Mouse (Mus musculus) lung, postnatal 14 days (tissue): Measurements from ENCODE around the gene Fgf2.

ENCODE experiments used
- DNase-seq: peaks from one replicate; pipeline ENCODE4 v3.0.0; 2021

The Fgf2 gene

DNA sequence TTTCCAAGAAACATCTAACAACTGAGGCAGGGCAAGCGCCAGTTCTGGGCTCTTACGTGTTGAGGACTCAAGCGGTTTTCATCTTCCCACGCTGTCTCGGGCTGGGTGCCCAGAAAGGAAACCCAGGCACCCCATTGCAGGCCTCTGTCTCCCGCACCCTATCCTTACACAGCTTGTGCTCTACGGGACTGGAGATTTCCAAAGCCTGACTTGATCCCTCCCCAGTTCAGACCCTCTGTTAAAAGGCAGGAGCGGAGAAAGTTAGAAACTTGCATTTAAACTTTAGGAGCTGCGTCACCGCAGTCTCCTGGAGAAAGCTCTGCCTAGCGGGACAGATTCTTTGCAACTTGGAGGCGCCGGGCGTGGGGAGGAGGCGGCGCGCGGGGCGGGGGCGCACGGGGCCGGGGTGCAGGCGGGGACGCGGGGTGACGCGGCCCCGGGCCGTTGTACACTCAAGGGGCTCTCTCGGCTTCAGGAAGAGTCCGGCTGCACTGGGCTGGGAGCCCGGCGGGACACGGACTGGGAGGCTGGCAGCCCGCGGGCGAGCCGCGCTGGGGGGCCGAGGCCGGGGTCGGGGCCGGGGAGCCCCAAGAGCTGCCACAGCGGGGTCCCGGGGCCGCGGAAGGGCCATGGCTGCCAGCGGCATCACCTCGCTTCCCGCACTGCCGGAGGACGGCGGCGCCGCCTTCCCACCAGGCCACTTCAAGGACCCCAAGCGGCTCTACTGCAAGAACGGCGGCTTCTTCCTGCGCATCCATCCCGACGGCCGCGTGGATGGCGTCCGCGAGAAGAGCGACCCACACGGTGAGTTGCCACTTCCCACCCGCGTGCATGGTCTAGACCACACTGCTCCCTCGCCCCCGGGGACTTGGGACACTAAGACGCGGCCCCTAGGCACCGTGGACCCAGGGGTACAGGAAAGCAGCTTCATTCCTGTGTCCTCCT lies at the start of gene Fgf2:
Fgf2 (plus strand) TSS at position 126 of the 945 bp plus-strand sequence.
- DNase-seq, result peak; percentile 52

DNA sequence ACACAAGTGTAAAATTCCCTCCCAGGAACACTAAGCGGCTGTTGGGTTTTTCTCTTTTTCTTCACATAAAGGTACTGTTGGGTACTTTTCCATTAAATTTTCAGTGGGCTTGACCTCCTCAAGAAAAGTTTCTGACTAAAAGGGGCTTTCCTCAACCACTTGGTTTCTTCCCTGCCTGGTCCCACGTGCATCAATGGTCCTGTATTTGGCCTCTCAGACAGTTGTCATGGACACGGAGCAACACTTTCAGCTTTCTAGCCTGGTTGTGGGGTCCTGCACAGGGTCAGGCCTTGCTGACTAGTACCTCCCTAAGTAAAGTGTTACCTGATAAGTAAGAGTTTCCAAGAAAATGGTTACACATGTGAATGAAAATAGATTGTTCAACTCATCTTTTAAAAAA lies 48.7 kb upstream of the Fgf2 start:
- no peak for DNase-seq

DNA sequence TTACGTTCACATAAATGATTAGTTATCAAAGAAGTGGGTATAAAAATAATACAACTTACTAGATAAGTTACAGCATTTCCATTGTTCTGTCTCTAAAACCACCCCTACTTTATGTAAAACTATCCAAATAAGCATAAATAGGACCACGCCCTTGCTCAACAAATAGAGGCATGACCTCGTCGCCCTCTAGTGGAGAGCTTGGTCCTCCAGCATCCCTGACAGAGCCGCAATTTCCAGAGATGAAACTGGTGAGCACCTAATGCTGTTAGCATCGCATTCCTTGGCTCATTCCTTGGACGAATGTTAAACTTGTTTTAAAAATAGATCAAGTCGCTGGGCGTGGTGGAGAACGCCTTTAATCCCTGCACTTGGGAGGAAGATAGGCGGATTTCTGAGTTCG lies 45.5 kb upstream of the Fgf2 start:
- peak; percentile 61 for DNase-seq

GRCm38 (mm10) chr3:37303392-37304139 lies 44.6 kb upstream of the Fgf2 start:
- no peak for DNase-seq

DNA sequence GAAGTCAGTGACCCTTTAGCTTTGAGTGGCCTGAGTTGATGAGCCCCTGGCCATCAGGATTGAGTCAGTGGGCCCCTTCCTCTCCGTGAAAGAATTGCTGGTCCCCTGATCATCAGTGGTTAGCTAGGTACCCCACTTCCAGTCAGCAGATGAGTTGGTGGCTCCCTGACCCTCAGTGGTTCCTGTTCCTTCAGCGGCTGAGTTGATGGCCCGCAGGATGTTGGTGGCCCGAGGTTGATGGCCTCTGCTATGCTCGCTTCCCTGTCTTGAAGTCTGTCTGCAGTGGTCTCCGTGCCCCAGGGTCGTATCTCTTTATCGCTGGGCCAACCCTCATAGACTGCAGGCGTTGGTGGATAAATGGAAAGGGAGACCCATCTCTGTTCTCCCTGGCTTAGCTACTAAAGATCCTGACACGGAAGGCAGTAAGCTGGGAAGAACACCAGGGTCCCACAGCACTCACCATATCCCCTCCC lies 36.2 kb upstream of the Fgf2 start:
- no peak for DNase-seq

DNA sequence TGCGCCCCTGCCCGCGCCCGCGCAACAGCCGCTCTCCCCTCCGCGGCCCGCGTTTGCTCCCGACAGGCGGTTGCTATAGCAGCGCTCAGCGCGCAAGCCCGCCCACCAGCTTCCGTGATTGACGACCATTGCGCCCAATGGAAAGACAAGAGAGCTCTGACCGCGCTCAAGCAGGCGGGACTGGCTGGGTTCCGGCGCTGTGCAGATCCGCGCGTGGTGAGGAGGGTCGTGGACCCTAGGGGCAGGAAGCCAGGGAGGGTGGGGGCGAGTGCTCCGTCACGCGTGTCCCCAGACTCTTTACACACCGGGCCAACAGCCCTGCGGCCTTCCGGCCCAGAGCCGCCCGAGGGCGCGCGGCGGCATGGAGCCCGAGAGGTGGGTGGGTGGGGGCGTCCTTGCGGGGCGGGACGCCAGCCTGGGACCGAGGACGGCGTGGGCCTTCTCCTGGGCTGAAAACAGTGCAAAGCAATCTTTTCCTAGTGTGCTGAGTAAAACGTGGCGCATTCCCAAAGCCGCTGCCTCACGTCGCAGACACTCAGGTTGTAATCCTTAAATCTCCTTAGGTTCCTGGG lies 35.7 kb upstream of the Fgf2 start, which contains the start of the genes Bbs12 and Cetn4:
Bbs12 (plus strand) TSS at position 185 of the 572 bp plus-strand sequence.
Cetn4 (minus strand) TSS at position 339 of the 572 bp plus-strand sequence.
- DNase-seq, result peak; percentile 98

DNA sequence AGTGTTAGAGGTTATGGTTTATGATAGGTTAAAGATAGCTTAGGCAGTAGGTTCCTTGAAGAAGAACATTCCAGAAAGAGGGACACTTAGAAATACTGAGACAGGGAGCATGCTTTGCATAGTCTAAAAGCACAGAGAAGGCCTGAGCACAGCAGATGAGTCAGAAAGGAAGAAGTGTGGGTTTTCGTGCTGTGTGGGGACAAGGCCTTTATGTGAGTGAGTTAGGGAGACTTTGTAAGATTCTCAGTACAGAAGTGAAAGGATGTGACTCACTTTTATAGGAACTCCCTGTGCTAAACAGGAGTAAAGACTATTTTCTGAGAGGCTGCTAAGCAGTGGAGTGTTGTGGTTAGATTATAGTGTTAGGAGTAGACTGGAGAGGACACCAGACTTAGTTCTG lies 34.8 kb upstream of the Fgf2 start:
- DNase-seq, result no peak

- DNase-seq, result no peak
Measured at GRCm38 (mm10) chr3:37316233-37316632, 31.9 kb upstream of the Fgf2 start.

DNA sequence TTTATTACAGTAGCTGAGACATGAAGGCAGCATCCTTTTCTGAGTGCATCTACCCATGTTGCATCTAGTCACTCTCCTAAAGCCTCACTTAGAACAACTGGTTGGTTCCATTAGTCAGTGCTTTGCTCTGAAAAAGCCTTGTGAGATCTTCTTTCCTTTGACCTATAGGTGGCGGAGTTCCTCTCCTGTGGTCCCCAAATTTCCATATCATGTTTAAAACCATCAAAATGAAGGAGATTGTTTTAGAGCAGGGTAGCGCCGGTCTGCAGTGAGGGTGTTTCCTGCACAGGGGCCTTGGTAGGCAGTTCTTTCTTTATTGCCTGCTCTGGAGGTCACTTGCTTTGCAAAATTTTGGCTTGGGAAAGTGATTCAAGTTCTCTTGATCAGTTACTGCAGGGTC lies 23.8 kb upstream of the Fgf2 start:
- DNase-seq, result peak; percentile 13

DNA sequence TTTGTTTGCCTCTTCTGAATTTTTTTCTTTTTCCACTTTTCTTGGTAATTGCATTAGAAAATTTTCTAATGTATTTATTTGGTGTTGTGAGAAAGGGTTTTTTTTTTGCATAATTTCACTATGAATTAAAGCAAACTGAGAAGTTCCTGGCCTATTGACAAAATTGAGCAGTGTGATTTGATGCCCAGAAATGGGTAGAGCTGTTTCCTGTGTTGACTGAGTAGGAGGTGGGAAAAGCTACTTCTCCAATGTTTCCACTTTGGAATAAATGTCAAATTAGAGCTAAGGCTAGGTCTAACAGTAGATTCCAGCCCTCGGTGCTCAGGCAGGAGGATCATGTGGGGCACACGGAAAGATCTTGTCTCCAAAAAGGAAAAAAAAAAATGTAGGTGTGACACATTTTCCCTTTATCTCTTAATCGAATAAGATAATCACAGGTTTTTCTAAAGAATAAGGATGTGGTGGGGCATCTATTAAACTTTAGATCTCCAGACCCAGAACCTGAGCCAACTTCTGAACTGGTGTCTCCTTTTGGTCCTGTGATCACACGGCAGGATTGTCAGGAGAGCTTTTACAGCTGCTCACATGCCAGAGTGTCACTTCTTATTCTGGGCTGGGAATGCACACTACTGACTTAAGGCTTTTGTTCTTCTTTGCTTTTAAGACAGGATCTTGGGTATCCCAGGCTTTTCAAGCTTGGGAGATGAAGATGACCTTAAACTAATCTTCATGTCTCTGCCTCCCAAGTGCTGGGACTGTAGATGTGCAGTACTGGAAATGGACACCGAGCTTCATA lies 22.6 kb upstream of the Fgf2 start:
- DNase-seq, result no peak

GRCm38 (mm10) chr3:37326627-37327026 lies 21.5 kb upstream of the Fgf2 start:
- DNase-seq, result no peak

DNA sequence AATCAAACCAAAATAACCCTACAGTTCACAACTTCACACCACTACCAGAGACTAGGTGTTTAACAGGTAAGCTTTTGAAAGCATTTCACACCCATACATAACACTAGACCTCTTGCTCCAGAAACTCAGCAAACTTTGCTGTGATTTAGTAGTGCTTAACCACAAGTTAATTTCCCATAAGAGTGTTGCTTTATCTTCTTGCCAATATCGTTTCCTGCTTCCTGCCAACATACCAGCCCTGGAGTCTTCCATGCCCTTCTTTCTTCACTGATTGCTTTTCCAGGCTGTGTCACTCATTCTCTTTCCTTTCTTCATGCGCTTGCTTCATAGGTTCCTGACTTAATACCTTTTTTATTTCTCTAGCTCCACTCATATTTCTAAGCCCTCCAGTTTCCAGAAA lies 19.7 kb upstream of the Fgf2 start:
- DNase-seq, result no peak

- no peak for DNase-seq
Measured at GRCm38 (mm10) chr3:37329963-37330362, 18.2 kb upstream of the Fgf2 start.

- no peak for DNase-seq
Measured at GRCm38 (mm10) chr3:37331999-37332449, 16.1 kb upstream of the Fgf2 start.

GRCm38 (mm10) chr3:37334053-37334452 lies 14.1 kb upstream of the Fgf2 start:
- DNase-seq, result no peak

GRCm38 (mm10) chr3:37341110-37341509 lies 7.0 kb upstream of the Fgf2 start:
- peak; percentile 35 for DNase-seq

- peak; percentile 35 for DNase-seq
Measured at GRCm38 (mm10) chr3:37342811-37343210, 5.3 kb upstream of the Fgf2 start.

GRCm38 (mm10) chr3:37347671-37348070 lies 475 bp upstream of the Fgf2 start:
- no peak for DNase-seq

DNA sequence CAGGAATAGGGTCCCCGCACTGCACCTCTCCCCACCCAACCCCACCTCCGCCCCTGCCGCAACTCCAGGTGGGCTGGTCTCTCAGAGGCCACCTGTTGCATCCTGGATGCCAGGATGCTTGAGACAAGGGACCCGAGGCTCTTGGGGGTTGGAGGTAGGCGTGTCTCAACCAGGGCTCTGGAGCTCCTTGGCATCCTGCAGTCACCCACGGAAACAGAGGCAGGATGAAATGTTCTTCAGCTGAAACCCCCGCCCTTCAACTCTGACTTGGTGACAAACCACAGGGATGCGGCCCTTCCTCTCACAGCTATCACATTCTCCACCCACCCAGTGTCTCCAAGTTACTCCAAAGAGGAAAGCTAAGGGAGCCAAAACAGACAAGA lies 1.0 kb downstream of the Fgf2 start:
- DNase-seq, result no peak

DNA sequence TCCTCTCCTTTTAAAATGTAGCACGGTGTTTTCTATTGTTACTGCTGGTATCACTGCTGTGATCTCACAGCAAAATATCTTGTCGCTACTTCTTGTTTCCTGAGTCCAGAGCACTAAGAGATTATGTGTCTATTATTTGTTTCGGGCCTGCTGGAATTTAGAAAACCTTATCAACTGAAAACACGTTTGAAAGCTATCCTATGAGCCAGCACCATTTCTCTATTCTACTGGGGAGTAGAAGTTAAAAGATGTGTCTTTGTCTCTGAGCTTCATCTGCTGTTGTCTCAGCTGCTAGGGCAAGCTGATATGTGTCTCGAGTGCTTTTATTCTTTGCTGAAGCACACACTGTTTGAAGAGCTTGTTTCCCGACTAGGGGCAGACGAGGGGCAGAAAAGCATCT lies 2.2 kb downstream of the Fgf2 start:
- no peak for DNase-seq

DNA sequence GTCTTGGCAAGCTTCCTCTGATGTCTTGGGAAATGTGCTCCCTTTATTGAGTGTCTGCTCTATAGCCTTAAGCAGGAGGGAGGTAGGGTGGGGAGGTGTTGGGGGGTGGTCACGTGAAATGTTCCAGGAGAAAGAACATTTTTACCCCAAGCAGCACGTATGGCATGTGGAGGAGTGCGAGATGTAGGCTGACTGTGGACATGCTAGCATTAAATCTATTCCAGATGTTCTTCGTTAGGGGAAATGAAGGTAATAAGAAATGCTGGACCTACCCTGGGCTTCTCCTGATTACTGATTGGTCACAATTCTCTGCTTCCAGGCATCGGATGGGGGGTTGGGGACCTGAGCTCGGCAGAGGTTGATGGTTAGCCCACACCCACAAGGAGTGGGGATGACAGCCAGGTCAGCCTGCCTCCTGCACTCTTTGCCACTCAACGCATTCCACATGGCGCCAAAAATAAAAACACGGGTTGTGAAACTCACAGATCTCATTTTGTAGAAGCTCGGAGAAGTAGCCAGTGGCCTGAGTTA lies 5.9 kb downstream of the Fgf2 start:
- DNase-seq, result peak; percentile 22

DNA sequence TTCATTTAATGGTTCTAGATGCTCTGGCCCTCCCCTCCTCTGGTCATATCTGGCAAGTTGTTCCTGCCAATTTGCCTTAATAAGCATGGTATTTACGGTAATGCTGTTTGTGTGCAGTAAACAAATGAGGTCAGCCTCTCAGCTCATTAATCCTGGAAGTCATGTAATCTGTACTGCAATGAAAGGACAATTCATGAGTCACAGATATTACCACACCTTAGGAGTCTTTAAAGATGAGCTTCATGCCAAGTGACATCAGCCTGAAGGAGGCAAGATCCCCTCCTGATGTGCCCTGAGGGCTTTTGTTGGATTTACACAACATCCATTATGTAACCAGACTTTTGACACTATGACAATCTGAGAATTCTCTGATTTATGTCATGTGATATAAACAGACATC lies 6.6 kb downstream of the Fgf2 start:
- DNase-seq, result no peak
